Mouse (Mus musculus): ENCODE results near the gene Npas3. TPM values are rescaled to one million over a fixed set of nuclear protein-coding genes. Genes with fewer than 3 reads are reported as not detected.

Npas3 gene
- polyA plus RNA-seq, 1 experiment, result not detected

GRCm38 (mm10) chr12:53992411-53992810 is 743.9 kb downstream of the Npas3 start:
- WGBS, result 98% methylated on average over 6 of the region's 6 CpGs
- no peak for TF ChIP-seq POLR2A (IDR thresholded peaks at IDR 0.05; ENCODE audit: insufficient read depth, low read depth, low read length)
- TF ChIP-seq CTCF (IDR thresholded peaks at IDR 0.05; ENCODE audit: insufficient read depth, low read depth, low read length), result no peak
- H3K4me3 ChIP-seq (ENCODE audit: insufficient read depth, low read depth, low read length), result no peak overlapping the region
- H3K4me1 ChIP-seq (ENCODE audit: control insufficient read depth, insufficient read depth, low read length), result peaks cover 2% of the 10 kb centered on the region; the same call in 1 of the 2 replicates
- no peak overlapping the region for H3K27ac ChIP-seq (ENCODE audit: insufficient read depth, low read depth, low read length)

- TF ChIP-seq CTCF (IDR thresholded peaks at IDR 0.05; ENCODE audit: insufficient read depth, low read depth, low read length) (no peak), POLR2A (IDR thresholded peaks at IDR 0.05; ENCODE audit: insufficient read depth, low read depth, low read length) (no peak)
- 66% methylated on average over 5 of the region's 5 CpGs for WGBS
- Histone ChIP-seq H3K4me3 (ENCODE audit: insufficient read depth, low read depth, low read length) (no peak overlapping the region), H3K27ac (ENCODE audit: insufficient read depth, low read depth, low read length) (no peak overlapping the region), H3K4me1 (ENCODE audit: control insufficient read depth, insufficient read depth, low read length) (peaks cover 2% of the 10 kb centered on the region; the same call in 1 of the 2 replicates)
Observed at GRCm38 (mm10) chr12:53995710-53996109, 747.2 kb downstream of the Npas3 start.

GRCm38 (mm10) chr12:53997141-53997540 is 748.7 kb downstream of the Npas3 start:
- WGBS, result 95% methylated on average over 3 of the region's 3 CpGs
- Histone ChIP-seq H3K27ac (ENCODE audit: insufficient read depth, low read depth, low read length) (no peak overlapping the region), H3K4me1 (ENCODE audit: control insufficient read depth, insufficient read depth, low read length) (peaks cover 2% of the 10 kb centered on the region; the same call in 1 of the 2 replicates), H3K4me3 (ENCODE audit: insufficient read depth, low read depth, low read length) (no peak overlapping the region)
- TF ChIP-seq POLR2A (IDR thresholded peaks at IDR 0.05; ENCODE audit: insufficient read depth, low read depth, low read length) (no peak), CTCF (IDR thresholded peaks at IDR 0.05; ENCODE audit: insufficient read depth, low read depth, low read length) (no peak)

- WGBS, result 52% methylated on average over 15 of the region's 15 CpGs
- H3K27ac ChIP-seq (ENCODE audit: insufficient read depth, low read depth, low read length), result no peak overlapping the region
- no peak for TF ChIP-seq CTCF (IDR thresholded peaks at IDR 0.05; ENCODE audit: insufficient read depth, low read depth, low read length)
- no peak for TF ChIP-seq POLR2A (IDR thresholded peaks at IDR 0.05; ENCODE audit: insufficient read depth, low read depth, low read length)
Observed at GRCm38 (mm10) chr12:53999647-54000637, 751.5 kb downstream of the Npas3 start.

GRCm38 (mm10) chr12:54002496-54002895 is 754.0 kb downstream of the Npas3 start:
- WGBS, result 83% methylated on average over 4 of the region's 4 CpGs

More at GRCm38 (mm10) chr12:53999647-54000637, 751.5 kb downstream of the Npas3 start:
- Histone ChIP-seq H3K4me1 (ENCODE audit: control insufficient read depth, insufficient read depth, low read length) (no peaks in the 10 kb centered on the region), H3K4me3 (ENCODE audit: insufficient read depth, low read depth, low read length) (no peak overlapping the region)

GRCm38 (mm10) chr12:54004606-54005005 is 756.1 kb downstream of the Npas3 start:
- Histone ChIP-seq H3K4me1 (ENCODE audit: control insufficient read depth, insufficient read depth, low read length) (no peaks in the 10 kb centered on the region), H3K4me3 (ENCODE audit: insufficient read depth, low read depth, low read length) (no peak overlapping the region), H3K27ac (ENCODE audit: insufficient read depth, low read depth, low read length) (no peak overlapping the region)
- 87% methylated on average over 8 of the region's 8 CpGs for WGBS
- TF ChIP-seq CTCF (IDR thresholded peaks at IDR 0.05; ENCODE audit: insufficient read depth, low read depth, low read length) (no peak), POLR2A (IDR thresholded peaks at IDR 0.05; ENCODE audit: insufficient read depth, low read depth, low read length) (no peak)

More at GRCm38 (mm10) chr12:54002496-54002895, 754.0 kb downstream of the Npas3 start:
- Histone ChIP-seq H3K4me3 (ENCODE audit: insufficient read depth, low read depth, low read length) (no peak overlapping the region), H3K4me1 (ENCODE audit: control insufficient read depth, insufficient read depth, low read length) (no peaks in the 10 kb centered on the region), H3K27ac (ENCODE audit: insufficient read depth, low read depth, low read length) (no peak overlapping the region)
- no peak for TF ChIP-seq POLR2A (IDR thresholded peaks at IDR 0.05; ENCODE audit: insufficient read depth, low read depth, low read length)
- no peak for TF ChIP-seq CTCF (IDR thresholded peaks at IDR 0.05; ENCODE audit: insufficient read depth, low read depth, low read length)

- TF ChIP-seq CTCF (IDR thresholded peaks at IDR 0.05; ENCODE audit: insufficient read depth, low read depth, low read length), result no peak
- TF ChIP-seq POLR2A (IDR thresholded peaks at IDR 0.05; ENCODE audit: insufficient read depth, low read depth, low read length), result no peak
- 86% methylated on average over 4 of the region's 4 CpGs for WGBS
- no peaks in the 10 kb centered on the region for H3K4me1 ChIP-seq (ENCODE audit: control insufficient read depth, insufficient read depth, low read length)
- H3K4me3 ChIP-seq (ENCODE audit: insufficient read depth, low read depth, low read length), result no peak overlapping the region
- no peak overlapping the region for H3K27ac ChIP-seq (ENCODE audit: insufficient read depth, low read depth, low read length)
Observed at GRCm38 (mm10) chr12:54005546-54005945, 757.1 kb downstream of the Npas3 start.

- no peak overlapping the region for H3K4me3 ChIP-seq (ENCODE audit: insufficient read depth, low read depth, low read length)
- no peak overlapping the region for H3K27ac ChIP-seq (ENCODE audit: insufficient read depth, low read depth, low read length)
- TF ChIP-seq POLR2A (IDR thresholded peaks at IDR 0.05; ENCODE audit: insufficient read depth, low read depth, low read length) (no peak), CTCF (IDR thresholded peaks at IDR 0.05; ENCODE audit: insufficient read depth, low read depth, low read length) (no peak)
- no peaks in the 10 kb centered on the region for H3K4me1 ChIP-seq (ENCODE audit: control insufficient read depth, insufficient read depth, low read length)
Observed at GRCm38 (mm10) chr12:54015304-54015703, 766.8 kb downstream of the Npas3 start.

- TF ChIP-seq POLR2A (IDR thresholded peaks at IDR 0.05; ENCODE audit: insufficient read depth, low read depth, low read length) (no peak), CTCF (IDR thresholded peaks at IDR 0.05; ENCODE audit: insufficient read depth, low read depth, low read length) (no peak)
- 59% methylated on average over 8 of the region's 8 CpGs for WGBS
- no peaks in the 10 kb centered on the region for H3K4me1 ChIP-seq (ENCODE audit: control insufficient read depth, insufficient read depth, low read length)
- H3K4me3 ChIP-seq (ENCODE audit: insufficient read depth, low read depth, low read length), result no peak overlapping the region
- H3K27ac ChIP-seq (ENCODE audit: insufficient read depth, low read depth, low read length), result no peak overlapping the region
Observed at GRCm38 (mm10) chr12:54017949-54018348, 769.5 kb downstream of the Npas3 start.

Measured in olfactory bulb, adult 2 months (tissue).